Mouse (Mus musculus) CH12.LX (cell line): ENCODE results near the gene Sec24d.

Source experiments
- CTCF ChIP-seq, 2 experiments: IDR thresholded peaks in 1 of 2; conservative IDR thresholded peaks in 1 of 2; 2 replicates each; pipeline ENCODE4 v1.5.1; 2011 to 2012; ENCODE audit warnings: low read depth in 2 of 2, low read length in 2 of 2, improper control_type of control experiment in 1 of 2, inconsistent platforms in 1 of 2, mild to moderate bottlenecking in 1 of 2, moderate library complexity in 1 of 2
- E2F4 ChIP-seq: IDR thresholded peaks from 2 replicates; pipeline ENCODE4 v1.6.1; 2011; ENCODE audit warnings: low read depth, low read length, improper control_type of control experiment; ENCODE audit not compliant: insufficient replicate concordance
- ELF1 ChIP-seq: IDR thresholded peaks from 2 replicates; pipeline ENCODE4 v1.6.1; 2014; ENCODE audit warnings: low read depth, mild to moderate bottlenecking, inconsistent platforms, low read length, improper control_type of control experiment
- EP300 ChIP-seq: IDR thresholded peaks from 2 replicates; pipeline ENCODE4 v1.6.1; 2011; ENCODE audit warnings: low read length, improper control_type of control experiment
- MAZ ChIP-seq: IDR thresholded peaks from 2 replicates; pipeline ENCODE4 v1.6.1; 2012; ENCODE audit warnings: low read depth, mild to moderate bottlenecking, inconsistent platforms, low read length, improper control_type of control experiment, moderate library complexity
- MYC ChIP-seq: IDR thresholded peaks from 2 replicates; pipeline ENCODE4 v1.6.1; 2011; ENCODE audit warnings: low read depth, mild to moderate bottlenecking, improper control_type of control experiment, low read length
- POLR2A ChIP-seq: IDR thresholded peaks from 2 replicates; pipeline ENCODE4 v1.6.1; 2011; ENCODE audit warnings: low read depth, mild to moderate bottlenecking, improper control_type of control experiment, low read length
- RCOR1 ChIP-seq: conservative IDR thresholded peaks from 2 replicates; pipeline ENCODE4 v1.6.1; 2012; ENCODE audit warnings: low read depth, mild to moderate bottlenecking, inconsistent platforms, low read length, improper control_type of control experiment

DNA sequence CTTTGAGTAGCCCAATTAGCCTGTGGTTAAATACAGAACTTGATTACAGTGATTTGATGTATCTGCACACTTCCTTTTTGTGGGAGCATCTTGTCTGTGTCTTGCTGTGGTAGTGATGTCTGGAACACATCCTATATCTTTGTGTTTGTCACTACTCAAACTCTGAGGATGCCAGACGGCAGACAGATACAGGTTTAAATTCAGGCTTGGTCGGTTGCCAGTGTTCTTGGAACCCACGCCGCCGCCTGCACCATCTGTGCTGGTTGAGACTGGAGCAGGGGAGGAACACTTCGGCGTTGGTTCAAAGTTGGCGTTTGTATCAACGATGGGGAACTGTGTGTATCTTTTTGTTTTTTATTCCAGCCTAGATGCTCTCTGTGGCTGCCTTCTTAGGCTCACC is 31.0 kb downstream of the Sec24d start:
- TF ChIP-seq CTCF (conservative IDR thresholded peaks at IDR 0.05 in 1 of 2, IDR thresholded peaks at IDR 0.05 in 1 of 2; ENCODE audit: low read depth in 2 of 2, low read length in 2 of 2) (no peak), EP300 (no peak), MYC (no peak), RCOR1 (no peak), POLR2A (no peak), E2F4 (no peak), MAZ (no peak), ELF1 (no peak)
